Mouse (Mus musculus) megakaryocyte, embryonic 14.5 days (primary cell): Measurements from ENCODE around the gene Foxl1.

Experiments
- FLI1 ChIP-seq: IDR thresholded peaks from 2 replicates; pipeline ENCODE4 v1.6.1; 2012; ENCODE audit warnings: low read length, inconsistent platforms, mixed read lengths
- GATA1 ChIP-seq: IDR thresholded peaks from 3 replicates; pipeline ENCODE4 v1.6.1; 2012; ENCODE audit warnings: mixed read lengths, low read length, inconsistent platforms, borderline replicate concordance

GRCm38 (mm10) chr8:121127756-121128375 is at the start of gene Foxl1:
- no peak for TF ChIP-seq GATA1
- no peak for TF ChIP-seq FLI1
